In the genomic region with DNA sequence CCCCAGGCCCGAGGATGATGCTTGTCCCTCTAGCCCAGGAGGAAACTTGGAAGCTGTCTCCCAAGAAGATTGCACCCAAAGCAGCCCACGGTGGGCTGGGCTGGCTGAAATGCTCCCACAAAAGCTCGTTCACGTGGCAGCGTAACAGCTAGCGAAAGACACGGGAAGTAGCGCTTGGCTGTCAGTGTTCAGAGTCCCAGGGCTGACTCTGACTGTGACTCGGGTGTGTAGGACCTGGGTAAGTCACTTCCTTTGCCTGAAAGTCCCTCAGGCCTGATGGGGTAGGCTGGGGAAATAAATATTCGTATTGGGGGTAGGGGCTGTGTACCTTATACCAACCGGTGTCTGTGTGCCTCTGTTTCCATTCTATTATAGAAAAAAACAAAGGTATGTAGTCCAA, we compare ENCODE assay signal across 10 mouse cellular contexts. TPM values are rescaled to one million over a fixed set of nuclear protein-coding genes. Genes with fewer than 3 reads are reported as not detected.
DNase-seq lines count a peak whose midpoint lies in the region; ATAC-seq lines count a peak whose summit lies in the region.
"Had no signal": no experiment of that assay in that cellular context is flagged by ENCODE, and none has a peak within 500 bp of the region (broad histone marks: within the 10 kb centered on the region; RNA-seq: fewer than 3 reads in every experiment).

No protein-coding gene starts in this region.

- H3K36me3 ChIP-seq in heart, embryonic 12.5 days, result no peaks in the 10 kb centered on the region
- H3K36me3 ChIP-seq in liver, embryonic 12.5 days, result no peaks in the 10 kb centered on the region

- peaks cover 25% of the 10 kb centered on the region for H3K4me1 ChIP-seq in heart, embryonic 12.5 days (replicated peaks)
- H3K4me1 ChIP-seq in liver, embryonic 12.5 days, result peaks cover 13% of the 10 kb centered on the region

- no peak overlapping the region for H3K27ac ChIP-seq in heart, embryonic 12.5 days (ENCODE audit: poor library complexity, severe bottlenecking)
- H3K27ac ChIP-seq in liver, embryonic 12.5 days, result no peak overlapping the region
- H3K27ac ChIP-seq: left cerebral cortex, adult 2 months had no signal

- DNase-seq in heart, adult 11 months, result no peak
- DNase-seq in thymus, postnatal 0 days (ENCODE audit: low spot score), result peak; percentile 42
- DNase-seq in thymus, postnatal 10 days (ENCODE audit: low spot score in 2 of 2), result no peak
- peak; percentile 49 for DNase-seq in thymus, postnatal 4 days
- DNase-seq in layer of hippocampus, postnatal 10 days (ENCODE audit: low spot score in 2 of 2), result no peak
- DNase-seq in embryo, embryonic 10 days (ENCODE audit: low spot score), result no peak
- DNase-seq: adrenal gland, postnatal 10 days had no signal

- peak overlapping the region; percentile 85 for H3K4me2 ChIP-seq in heart, embryonic 12.5 days
- H3K4me2 ChIP-seq in liver, embryonic 12.5 days, result peak overlapping the region; percentile 55

- H3K9me3 ChIP-seq in heart, embryonic 12.5 days (replicated peaks), result no peaks in the 10 kb centered on the region
- no peaks in the 10 kb centered on the region for H3K9me3 ChIP-seq in liver, embryonic 12.5 days (replicated peaks)

- H3K9ac ChIP-seq in heart, embryonic 12.5 days, result 0 out of 2 replicates have a peak overlapping the region, but pooled peaks have one; percentile 43
- H3K9ac ChIP-seq in liver, embryonic 12.5 days, result no peak overlapping the region

- H3K4me3 ChIP-seq in heart, embryonic 12.5 days, result peak overlapping the region; percentile 51
- H3K4me3 ChIP-seq in liver, embryonic 12.5 days, result peak overlapping the region; percentile 36

- no peak for ATAC-seq in heart, embryonic 12.5 days (ENCODE audit: insufficient number of reproducible peaks, low FRiP score)
- no peak for ATAC-seq in liver, embryonic 12.5 days

- 9% methylated on average over 11 of the region's 11 CpGs for WGBS in heart, embryonic 12.5 days
- WGBS in liver, embryonic 12.5 days (ENCODE audit: insufficient replicate concordance), result 10% methylated on average over 11 of the region's 11 CpGs

- H3K27me3 ChIP-seq in heart, embryonic 12.5 days (replicated peaks), result peaks cover 84% of the 10 kb centered on the region
- peaks cover 89% of the 10 kb centered on the region for H3K27me3 ChIP-seq in liver, embryonic 12.5 days (replicated peaks)

RNA-seq across cellular contexts. Expression of a gene that starts 0.7 kb away (rescaled TPM):
- polyA plus RNA-seq in heart, embryonic 12.5 days (2016; fragmentation: Nextera tagmentation; extraction: Ambion mirVana), result not detected in 2 replicates
- 1.3 and 1.9 TPM in 2 replicates for polyA plus RNA-seq in thymus, postnatal 0 days (2015; fragmentation: Nextera tagmentation; extraction: Ambion mirVana)
- not detected in 2 replicates for polyA plus RNA-seq in liver, embryonic 12.5 days (2016; fragmentation: Nextera tagmentation; extraction: Ambion mirVana)
- under 1 TPM; 0.18 TPM for total RNA-seq in layer of hippocampus, postnatal 10 days (2021)

RNA-seq across cellular contexts. Expression of a gene that starts 35.5 kb away (rescaled TPM):
- polyA plus RNA-seq in heart, embryonic 12.5 days (2016; fragmentation: Nextera tagmentation; extraction: Ambion mirVana), result 10.6 and 12.6 TPM in 2 replicates
- polyA plus RNA-seq in thymus, postnatal 0 days (2015; fragmentation: Nextera tagmentation; extraction: Ambion mirVana), result 0.82 and 0.98 TPM in 2 replicates
- polyA plus RNA-seq in liver, embryonic 12.5 days (2016; fragmentation: Nextera tagmentation; extraction: Ambion mirVana), result 3.6 and 4.0 TPM in 2 replicates
- 10 to 100 TPM; 54.4 to 60.4 TPM for total RNA-seq in layer of hippocampus, postnatal 10 days (2021)

Comparison
In these comparisons a context has a peak if more than half of its experiments do, and no peak if none do; other contexts are left out.
1. DNase-seq: peak in thymus, postnatal 0 days (single experiment) and thymus, postnatal 4 days (single experiment); none in heart, adult 11 months (single experiment), thymus, postnatal 10 days (0 of 2), layer of hippocampus, postnatal 10 days (0 of 2) and embryo, embryonic 10 days (single experiment).